Mouse (Mus musculus) heart, postnatal 36 days (tissue): ENCODE measurements around the gene Clpx. TPM values are rescaled to one million over a fixed set of nuclear protein-coding genes. Genes with fewer than 3 reads are reported as not detected.
"Not testable (repeated sequence)": the region's sequence is repeated elsewhere in the genome, so short reads cannot be mapped to it uniquely, and the experiment has no call there.

ENCODE experiments used
- DNase-seq, 2 experiments: peaks; one replicate each; pipeline ENCODE4 v3.0.0; 2021 to 2022
- intact Hi-C: fragments of 180-260 bp; cut with DNase I; formaldehyde crosslinking; loops from one replicate; pipeline ENCODE4 v1.15.1; 2025
- total RNA-seq, 2 experiments: library from RNA; stranded (reverse); gene quantifications; 2 replicates each; pipeline ENCODE4 v1.2.3; 2021

The Clpx gene
- total RNA-seq, 2 experiments from 2014 or later = 127 to 134 TPM

DNA sequence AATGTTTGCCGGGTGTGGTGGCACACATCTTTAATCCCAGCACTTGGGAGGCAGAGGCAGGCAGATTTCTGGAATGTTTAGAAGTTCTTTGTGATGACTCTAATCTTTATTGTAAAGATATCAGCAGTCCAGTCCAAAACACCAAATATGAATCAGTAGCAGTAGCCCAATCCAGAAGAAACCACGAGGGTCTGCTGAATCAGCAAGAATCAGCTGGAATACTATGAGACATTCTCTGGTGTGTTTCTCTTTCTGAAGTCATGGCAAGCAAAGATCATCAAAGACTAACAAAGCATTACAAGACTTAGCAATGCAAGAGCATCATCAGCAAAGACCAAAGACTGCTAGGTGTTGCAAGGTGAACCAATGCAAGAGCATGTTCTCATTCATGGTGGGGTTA lies 46.4 kb downstream of the Clpx start:
- no peak for DNase-seq
- intact Hi-C loops = no loop called here

DNA sequence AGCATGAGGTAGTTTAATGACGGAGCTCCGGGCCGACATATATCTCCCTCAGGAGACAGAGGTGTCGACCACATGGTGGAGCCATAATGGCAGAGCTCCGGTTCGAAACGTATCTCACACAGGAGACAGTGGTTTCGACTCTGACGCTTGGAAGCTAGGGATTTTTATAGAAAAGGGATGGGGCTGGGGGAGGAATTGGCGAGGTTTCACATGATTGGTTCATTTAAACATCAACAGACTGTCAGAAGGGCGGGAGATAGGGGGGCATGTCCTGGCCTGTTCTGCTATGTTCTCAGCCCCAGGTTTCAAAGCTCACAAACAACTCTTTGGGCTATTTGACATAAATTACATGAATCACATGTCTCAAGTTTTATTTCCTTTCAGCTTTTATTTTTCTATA lies 51.4 kb downstream of the Clpx start:
- intact Hi-C loops, DNase-seq: not testable (repeated sequence)

DNA sequence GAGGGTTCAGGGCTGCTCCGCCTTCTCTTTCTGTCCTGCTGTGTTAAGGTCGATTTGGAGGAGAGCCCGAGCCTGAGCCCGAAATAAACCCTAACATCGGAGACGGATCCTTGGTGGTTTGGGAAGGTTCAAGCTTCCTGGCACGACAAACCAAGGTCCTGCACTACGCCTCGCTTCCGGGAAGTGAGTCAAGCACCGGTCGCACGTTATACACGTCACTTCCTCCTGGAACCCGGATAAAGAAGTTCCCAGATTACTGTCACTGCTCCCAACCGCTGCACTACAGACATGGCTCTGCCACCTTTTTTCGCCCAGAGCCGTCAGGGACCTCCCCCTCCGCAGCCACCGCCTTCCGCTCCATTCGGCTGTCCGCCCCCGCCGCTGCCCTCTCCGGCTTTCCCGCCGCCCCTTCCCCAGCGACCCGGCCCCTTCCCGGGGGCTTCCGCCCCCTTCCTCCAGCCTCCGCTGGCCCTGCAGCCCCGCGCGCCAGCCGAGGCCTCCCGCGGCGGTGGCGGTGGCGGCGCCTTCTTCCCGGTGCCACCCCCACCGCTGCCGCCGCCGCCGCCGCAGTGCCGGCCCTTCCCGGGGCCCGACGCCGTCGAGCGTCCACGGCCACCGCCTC lies 51.9 kb downstream of the Clpx start, which contains the start of gene Pdcd7:
Pdcd7 (plus strand) TSS at position 251 of the 622 bp plus-strand sequence.
- DNase-seq = peak; percentile 95 to 97
- intact Hi-C loops = no loop called here

DNA sequence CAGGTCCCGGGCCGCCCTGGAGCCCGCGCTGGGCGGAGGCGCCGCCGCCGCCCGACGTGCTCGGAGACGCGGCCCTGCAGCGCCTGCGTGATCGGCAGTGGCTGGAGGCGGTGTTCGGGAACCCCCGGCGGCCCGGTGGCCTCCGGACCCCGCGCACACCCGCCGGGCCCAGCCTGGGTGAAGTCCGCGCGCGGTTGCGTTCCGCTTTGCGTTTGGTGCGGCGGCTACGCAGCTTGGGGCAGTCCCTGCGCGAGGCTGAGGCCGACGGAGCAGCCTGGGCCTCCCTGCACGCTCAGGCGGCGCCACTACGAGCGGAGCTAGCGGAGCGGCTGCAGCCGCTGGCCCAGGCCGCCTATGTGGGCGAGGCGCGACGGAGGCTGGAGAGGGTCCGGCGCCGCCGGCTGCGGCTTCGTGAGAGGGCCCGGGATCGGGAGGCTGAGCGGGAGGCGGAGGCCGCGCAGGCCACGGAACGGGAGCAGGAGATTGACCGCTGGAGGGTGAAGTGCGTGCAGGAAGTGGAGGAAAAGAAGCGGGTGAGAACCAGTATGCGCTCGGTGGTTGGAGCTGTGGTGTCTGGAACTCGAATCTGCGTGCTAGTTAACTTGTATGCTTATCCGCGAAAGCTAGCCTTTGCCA lies 52.5 kb downstream of the Clpx start:
- peak; percentile 32 to 56 for DNase-seq
- intact Hi-C loops = no loop called here

DNA sequence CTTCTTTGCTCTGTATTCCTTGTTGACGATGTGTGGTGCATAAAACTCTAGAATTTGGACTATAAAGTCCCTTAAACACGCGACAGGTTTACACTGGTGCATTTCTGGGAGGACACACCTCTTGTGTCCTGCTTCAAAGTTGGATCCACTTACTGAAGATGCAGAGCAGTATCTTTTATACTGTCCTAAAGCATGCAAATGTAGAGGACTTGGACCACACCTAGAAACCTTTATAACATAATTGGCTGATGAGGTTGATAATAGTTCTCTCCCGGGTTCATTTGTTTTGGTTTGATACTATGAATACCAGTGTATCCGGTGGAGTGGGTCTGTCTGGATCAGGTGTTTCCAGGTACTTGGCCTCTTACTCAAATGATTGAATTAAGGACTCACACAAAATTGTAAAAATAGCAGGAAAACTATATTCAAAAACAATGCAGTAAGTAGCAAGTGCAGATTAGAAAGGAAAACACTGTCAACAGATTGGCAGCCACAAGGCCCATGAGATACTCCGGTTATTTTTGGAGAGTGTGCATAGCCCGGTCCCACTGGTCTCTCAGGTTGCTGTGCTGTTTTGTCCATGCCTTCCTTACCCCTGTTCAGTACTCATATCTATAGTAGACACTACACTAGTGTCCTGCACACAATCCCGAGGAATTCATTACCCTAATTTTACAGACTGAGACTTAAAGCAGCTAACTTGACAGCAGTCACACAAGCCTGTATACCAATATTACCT lies 53.2 kb downstream of the Clpx start:
- intact Hi-C loops = no loop called here

DNA sequence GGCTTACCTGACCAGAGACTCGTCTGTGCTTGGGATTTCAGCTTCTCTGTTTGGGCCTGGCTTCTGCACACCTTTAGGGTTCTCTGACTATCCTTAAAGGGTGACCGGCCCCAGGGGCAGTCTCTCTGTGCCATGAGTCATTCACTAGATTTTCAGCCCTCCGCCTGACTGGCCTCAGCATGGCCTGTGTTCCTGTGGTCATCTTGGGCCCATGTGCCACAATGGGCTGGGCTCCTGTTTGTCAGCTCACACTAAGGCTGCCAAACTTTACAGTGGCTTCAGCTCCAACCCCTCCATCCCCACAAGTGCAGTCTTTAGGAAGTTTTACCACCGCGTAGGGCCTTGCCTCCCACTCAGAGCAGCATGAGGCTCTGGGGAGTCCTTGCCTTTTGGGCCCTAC lies 59.2 kb downstream of the Clpx start:
- DNase-seq = no peak
- intact Hi-C loops = no loop called here

More for the DNA sequence above, 53.2 kb downstream of the Clpx start:
- DNase-seq = no peak

DNA sequence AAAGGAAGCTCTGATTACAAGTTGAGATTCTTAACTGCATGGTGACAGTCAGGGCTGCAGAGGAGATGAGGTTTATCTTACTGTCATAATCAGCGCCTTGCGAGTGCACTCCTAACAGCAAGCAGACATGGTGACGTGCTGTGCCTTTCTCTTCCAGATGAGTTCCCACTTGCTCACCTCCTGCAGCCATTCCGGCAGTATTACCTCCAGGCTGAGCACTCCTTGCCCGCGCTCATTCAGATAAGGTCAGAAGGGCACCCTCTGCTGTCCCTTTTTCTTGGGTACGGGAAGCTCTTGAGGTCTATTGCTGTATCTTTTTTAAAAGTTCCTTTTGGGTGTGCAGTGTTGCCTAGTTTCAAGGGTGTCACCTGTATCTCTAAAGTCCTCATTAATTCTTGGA lies 62.5 kb downstream of the Clpx start:
- no peak for DNase-seq
- intact Hi-C loops = no loop called here

DNA sequence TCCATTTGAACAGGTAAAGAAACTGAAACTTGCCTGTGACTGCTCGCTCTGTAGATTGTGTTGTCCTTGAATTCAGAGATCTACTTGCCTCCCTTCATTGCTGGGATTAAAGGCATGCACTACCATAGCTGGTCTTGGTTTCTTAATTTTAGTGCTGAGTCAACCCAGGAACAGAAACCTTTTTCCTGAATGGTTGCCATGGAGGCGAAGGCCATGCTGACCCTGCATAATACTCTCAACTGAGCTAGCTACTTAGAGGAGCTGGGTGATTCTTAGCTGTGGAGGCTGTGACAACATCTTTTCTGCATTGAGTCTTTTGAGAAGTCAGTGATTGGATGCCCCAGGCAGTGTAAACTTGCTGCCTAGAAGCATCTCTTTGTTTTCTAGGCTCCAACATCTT lies 62.9 kb downstream of the Clpx start:
- DNase-seq = no peak
- intact Hi-C loops = no loop called here

DNA sequence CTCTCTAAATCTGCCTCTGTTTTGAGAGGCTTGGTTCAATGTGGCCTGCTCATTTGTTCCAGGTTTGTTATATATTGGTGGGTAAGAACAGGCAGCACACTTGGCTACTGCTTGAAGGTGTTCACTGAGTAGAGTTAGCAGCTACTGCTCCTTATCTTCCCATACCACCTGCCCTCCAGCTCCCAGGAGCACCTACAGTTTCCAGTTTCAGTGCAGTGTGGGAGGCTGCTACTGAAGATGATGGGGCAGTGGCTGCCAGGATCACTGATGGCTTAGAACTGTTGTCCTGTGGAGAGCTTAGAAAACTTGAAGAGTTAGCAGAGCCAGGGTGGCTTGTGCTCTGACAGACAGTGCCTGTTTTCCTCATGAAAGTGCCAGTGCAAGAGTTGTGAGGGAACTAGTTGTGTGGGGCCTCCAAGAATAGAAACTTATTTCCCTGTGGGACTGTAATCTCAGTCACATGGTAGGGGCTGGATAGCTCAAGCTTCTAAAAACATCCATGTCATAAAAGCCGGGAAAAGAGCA lies 65.0 kb downstream of the Clpx start:
- DNase-seq = no peak

DNA sequence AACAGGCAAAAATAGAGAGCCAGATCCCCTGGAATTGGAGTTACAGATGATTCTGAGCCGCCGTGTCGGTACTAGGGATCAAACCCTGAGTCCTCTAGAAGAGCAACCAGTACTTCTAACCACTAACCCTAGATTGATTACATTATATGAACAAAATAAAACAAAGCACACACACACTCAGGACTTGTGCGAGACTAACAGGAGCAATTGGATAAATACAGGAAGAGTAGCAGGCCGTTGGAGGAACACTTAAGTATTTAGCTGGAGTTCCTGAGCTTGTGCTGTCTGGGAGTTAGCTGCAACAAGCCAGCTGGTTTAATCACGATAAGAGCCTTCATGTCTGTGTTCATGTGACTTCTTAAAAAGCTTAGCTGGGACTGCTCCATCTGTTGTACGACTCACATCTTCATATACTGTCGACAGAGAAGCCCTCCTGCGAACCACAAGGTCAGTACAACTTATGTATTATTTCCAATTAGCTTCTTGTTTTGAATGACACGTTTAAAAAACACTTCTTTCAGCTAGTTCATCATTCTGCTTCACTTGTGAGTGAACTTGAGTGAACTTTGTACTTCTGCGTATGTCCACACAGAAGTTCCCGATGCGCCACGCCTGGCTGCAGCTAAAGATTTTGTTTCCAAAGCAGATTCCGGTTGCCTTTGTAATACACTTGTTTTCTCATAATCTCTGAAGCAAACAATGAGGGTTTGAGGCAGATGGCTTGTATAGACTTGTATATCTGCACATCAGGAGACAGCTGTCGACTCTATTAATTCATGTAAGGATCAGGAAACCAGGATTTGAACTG lies 66.8 kb downstream of the Clpx start, which contains the start of gene Ubap1l:
Ubap1l (plus strand) TSS at position 401 of the 808 bp plus-strand sequence.
- intact Hi-C loops = no loop called here
- DNase-seq = no peak

More for the DNA sequence above, 65.0 kb downstream of the Clpx start:
- intact Hi-C loops = no loop called here

DNA sequence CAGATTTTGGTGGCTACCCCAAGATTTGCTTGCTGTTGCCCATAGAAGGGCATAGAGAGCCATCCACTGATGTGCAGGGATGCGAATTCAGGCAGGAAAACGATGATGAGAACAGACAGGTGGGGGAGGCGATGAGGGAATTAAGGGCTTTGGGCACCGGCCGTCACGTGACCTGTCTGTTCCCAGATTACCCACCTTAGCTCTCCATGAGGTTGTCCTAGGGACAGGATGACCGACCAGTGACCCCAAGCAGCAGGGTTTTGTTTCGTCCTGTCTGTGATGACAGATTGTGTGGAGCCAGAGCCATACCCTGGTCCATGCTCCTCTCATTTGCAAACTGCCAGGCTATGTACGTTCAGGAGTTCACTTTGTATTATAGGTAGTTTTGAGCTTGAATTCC lies 69.6 kb downstream of the Clpx start:
- intact Hi-C loops = no loop called here
- no peak for DNase-seq

DNA sequence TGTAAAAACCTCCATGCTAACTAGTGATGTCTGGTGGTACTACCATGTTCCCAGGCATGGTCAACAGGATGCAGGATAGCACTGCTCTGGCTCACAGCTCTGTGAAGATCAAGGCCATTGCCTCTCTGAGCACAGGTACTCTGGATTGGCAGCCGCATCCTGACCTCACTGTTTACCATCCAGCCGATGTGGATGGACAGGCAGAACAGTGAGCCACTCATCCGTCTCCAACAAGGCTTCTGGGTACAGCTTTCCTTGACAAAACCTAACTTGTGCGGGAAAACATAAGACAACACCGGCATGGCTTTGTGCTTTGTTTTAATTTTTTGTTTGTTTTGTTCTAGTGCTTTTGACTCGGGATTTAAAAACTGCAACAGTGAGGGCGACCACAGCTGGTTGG lies 71.7 kb downstream of the Clpx start:
- no peak for DNase-seq
- intact Hi-C loops = no loop called here

DNA sequence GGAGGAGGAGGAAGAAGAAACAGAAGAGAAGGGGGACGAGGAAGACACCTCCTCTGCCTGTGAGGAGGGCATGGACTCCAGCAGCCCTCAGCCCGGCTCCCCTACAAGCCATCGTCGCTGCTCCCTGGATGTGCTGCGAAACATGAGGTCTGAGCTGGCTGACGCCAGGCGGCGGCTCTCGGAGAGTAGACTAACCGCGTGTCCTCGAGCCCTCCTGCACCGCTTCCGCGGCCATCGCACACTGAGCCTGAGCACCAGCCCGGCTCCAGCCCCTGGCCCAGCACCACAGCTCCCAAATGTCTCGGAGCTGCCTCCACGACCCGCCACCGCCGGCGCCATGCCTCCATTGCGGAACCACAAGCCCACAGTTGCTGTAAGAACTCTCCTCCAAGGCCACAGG lies 77.7 kb downstream of the Clpx start:
- DNase-seq = no peak
- intact Hi-C loops = loop anchor here (1.0 kb wide), 1 partner anchor 61 kb away; no protein-coding TSS in a partner anchor

DNA sequence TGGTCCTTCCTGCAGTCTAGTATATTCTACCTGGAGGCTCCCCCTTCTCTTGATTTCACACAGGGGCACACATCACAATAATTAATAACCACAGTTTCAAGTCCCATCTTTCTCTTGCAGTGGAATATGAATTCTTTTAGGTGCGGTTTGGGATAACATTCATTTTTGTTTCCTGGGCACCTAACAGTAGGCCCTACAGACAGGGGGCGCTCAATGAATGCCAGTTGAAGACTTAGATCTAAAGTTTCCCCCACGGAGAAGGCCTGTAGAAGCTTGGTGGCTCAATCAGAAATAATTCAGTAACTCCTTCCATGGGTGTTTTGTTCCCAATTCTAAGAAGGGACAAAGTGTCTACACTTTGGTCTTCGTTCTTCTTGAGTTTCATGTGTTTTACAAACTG lies 78.4 kb downstream of the Clpx start:
- peak; percentile 38 to 40 for DNase-seq
- intact Hi-C loops = loop anchor here (1.0 kb wide), 1 partner anchor 60 kb away; no protein-coding TSS in a partner anchor

DNA sequence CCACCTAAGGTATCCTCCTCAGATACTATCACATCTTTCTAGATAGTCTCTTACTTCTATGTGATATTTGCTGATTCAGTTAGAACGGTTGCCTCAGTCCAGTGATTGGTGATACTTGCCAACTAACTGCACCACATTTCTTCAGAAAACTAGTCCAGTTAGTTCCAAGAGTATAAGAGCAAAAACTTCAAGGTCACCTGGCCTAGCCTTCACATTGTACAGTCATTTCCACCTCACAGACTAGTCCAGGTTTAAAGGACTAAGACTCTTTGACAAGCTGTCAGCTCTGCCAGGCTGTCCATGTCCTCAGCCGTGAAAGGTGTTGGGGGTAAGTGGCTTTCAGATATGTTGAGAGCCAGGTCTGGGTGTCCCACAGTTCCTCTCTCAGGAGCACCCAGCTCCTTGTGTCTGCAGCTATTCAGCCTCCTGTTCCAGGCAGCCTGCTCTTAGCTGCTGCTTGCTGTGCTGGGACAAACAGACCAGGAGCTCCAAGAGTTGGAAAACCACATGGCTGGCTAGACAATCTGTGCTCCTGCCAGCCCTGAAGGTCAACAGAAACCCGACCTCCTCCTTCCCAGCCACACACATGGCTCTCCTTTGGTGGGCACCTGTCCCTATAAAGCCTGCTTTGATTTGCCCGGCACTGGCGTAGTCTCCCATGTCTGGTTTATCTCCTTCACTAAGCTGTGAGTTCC lies 80.6 kb downstream of the Clpx start:
- intact Hi-C loops = no loop called here
- DNase-seq = no peak

DNA sequence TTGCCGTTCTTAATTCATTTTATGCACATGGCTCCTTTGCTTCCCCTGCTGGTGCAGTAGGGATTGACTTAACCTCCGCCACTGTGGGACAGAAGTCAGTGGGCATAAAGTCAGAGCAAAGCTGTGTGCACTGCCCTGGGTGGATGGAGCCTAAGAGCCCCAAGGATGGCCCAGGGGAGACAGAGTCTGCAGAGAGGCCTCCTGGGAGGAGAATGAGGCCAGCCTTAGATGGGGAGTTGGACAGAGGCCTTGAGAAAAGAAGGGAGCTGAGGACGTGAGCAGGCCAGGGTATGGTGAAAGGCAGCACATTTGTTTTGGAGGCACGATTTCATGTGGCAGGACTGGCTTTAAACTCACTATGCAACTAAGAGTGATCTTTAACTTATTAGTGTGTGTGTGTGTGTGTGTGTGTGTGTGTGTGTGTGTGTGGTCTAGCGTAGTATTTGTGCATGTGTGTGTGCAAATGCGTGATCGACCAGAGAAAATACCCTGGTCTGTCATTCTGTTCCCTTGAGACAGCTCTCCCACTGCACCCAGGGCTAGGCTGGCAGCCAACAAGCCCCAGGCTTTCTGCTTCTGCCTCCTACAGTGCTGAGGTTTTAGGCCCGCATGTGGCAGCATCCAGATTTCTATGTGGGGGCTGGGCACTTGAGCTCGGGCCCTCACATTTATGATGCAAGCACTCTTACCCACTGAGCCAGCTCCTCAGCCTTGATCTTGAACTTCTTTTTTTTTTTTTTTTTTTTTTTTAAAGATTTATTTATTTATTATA lies 81.3 kb downstream of the Clpx start:
- no peak for DNase-seq
- intact Hi-C loops = no loop called here
